Mouse (Mus musculus) liver, embryonic 14.5 days (tissue): ENCODE results near the gene Lgals2. TPM values are rescaled to one million over a fixed set of nuclear protein-coding genes. Genes with fewer than 3 reads are reported as not detected.
"Not testable (repeated sequence)": the region's sequence is repeated elsewhere in the genome, so short reads cannot be mapped to it uniquely, and the experiment has no call there.

Experiments
- ATAC-seq: fragments of 200-750 bp; cut with Nextera tagmentation; 2 replicates; pipeline ENCODE4 v1.8.0; 2017; ENCODE audit warnings: moderate number of reproducible peaks, mild to moderate bottlenecking, moderate library complexity; ENCODE audit not compliant: insufficient read depth
- DNase-seq, 3 experiments: peaks; one replicate each; pipeline ENCODE4 v3.0.0-alpha.2; 2012 to 2013; ENCODE audit warnings: low read depth in 3 of 3, low spot score in 3 of 3
- H3K27ac ChIP-seq: fragments of 300-500 bp; sonication (generic); 2 replicates; pipeline ENCODE4 v1.5.1; 2014; ENCODE audit warnings: moderate library complexity, mild to moderate bottlenecking, control low read depth, inconsistent platforms
- H3K27me3 ChIP-seq: fragments of 300-500 bp; sonication (generic); 2 replicates; pipeline ENCODE4 v1.6.1; 2014; ENCODE audit warnings: mild to moderate bottlenecking, low read length, moderate library complexity; ENCODE audit not compliant: control insufficient read depth, insufficient read depth
- H3K36me3 ChIP-seq: fragments of 300-500 bp; sonication (generic); replicated peaks from 2 replicates; pipeline ENCODE4 v1.6.1; 2014; ENCODE audit warnings: low read depth; ENCODE audit not compliant: control insufficient read depth, insufficient read depth
- H3K4me1 ChIP-seq, 2 experiments: fragments of 200-500 bp in 1 of 2; fragments of 300-500 bp in 1 of 2; sonication (generic) in 1 of 2; replicated peaks; 2 replicates each; pipeline ENCODE4 v1.6.1; 2012 to 2014; ENCODE audit warnings: antibody characterized with exemption in 1 of 2, inconsistent platforms in 1 of 2, low read length in 1 of 2; ENCODE audit not compliant: control insufficient read depth in 2 of 2, insufficient read depth in 2 of 2
- H3K4me2 ChIP-seq: fragments of 300-500 bp; sonication (generic); 2 replicates; pipeline ENCODE4 v1.6.1; 2014; ENCODE audit warnings: low read depth, mild to moderate bottlenecking, control low read depth, moderate library complexity
- H3K4me3 ChIP-seq, 2 experiments: fragments of 200-500 bp in 1 of 2; fragments of 300-500 bp in 1 of 2; sonication (generic) in 1 of 2; 2 replicates each; pipeline ENCODE4 v1.5.1; 2012 to 2014; ENCODE audit warnings: low read depth in 2 of 2, low read length in 2 of 2, mild to moderate bottlenecking in 2 of 2, control low read depth in 1 of 2, inconsistent platforms in 1 of 2, moderate library complexity in 1 of 2; ENCODE audit not compliant: insufficient read depth in 1 of 2
- H3K9ac ChIP-seq: fragments of 300-500 bp; sonication (generic); replicated peaks from 2 replicates; pipeline ENCODE4 v1.6.1; 2014; ENCODE audit warnings: mild to moderate bottlenecking, control low read depth, moderate library complexity
- H3K9me3 ChIP-seq: fragments of 300-500 bp; sonication (generic); 2 replicates; pipeline ENCODE4 v1.6.1; 2016; ENCODE audit warnings: low read length, mixed read lengths; ENCODE audit not compliant: control insufficient read depth
- CTCF ChIP-seq: IDR thresholded peaks from 2 replicates; pipeline ENCODE4 v1.5.1; 2016; ENCODE audit warnings: antibody characterized with exemption, low read depth, control low read depth
- EP300 ChIP-seq: IDR thresholded peaks from 2 replicates; pipeline ENCODE4 v1.6.1; 2016; ENCODE audit warnings: antibody characterized with exemption, low read depth
- WGBS: fragments of 180-500 bp; shearing (Covaris S2); extraction: QIAGEN DNeasy Blood & Tissue Kit; methylation state at CpG from one replicate; pipeline ENCODE4 v1.1.7; 2014; ENCODE audit not compliant: insufficient replicate concordance; 5-methylcytosine and 5-hydroxymethylcytosine counted together
- polyA plus RNA-seq, 2 experiments: library from polyadenylated mRNA; depleted of rRNA in 1 of 2; stranded (reverse) in 1 of 2; unstranded in 1 of 2; fragments of >200 nt; fragmentation: Nextera tagmentation in 1 of 2; extraction: Ambion mirVana in 1 of 2; gene quantifications; 2 replicates each; pipeline versions ENCODE4 v1.2.1 to v1.2.3; 2012 to 2014

Gene Lgals2
- polyA plus RNA-seq, 2 experiments, result 9.8 to 14.0 TPM

GRCm38 (mm10) chr15:78850944-78851343 lies 4.4 kb downstream of the Lgals2 start:
- no peaks in the 10 kb centered on the region for H3K36me3 ChIP-seq
- H3K27me3 ChIP-seq, result peaks cover 4% of the 10 kb centered on the region; the same call in 1 of the 2 replicates
- H3K4me2 ChIP-seq, result no peak overlapping the region
- 38% methylated on average over 6 of the region's 6 CpGs for WGBS
- H3K9me3 ChIP-seq, result no peaks in the 10 kb centered on the region
- no peak overlapping the region for H3K9ac ChIP-seq
- ATAC-seq (no peak), DNase-seq (no peak)
- TF ChIP-seq CTCF (no peak), EP300 (no peak)
- peaks cover 12 to 13% of the 10 kb centered on the region in 2 experiments for H3K4me1 ChIP-seq
- no peak overlapping the region for H3K27ac ChIP-seq
- no peak overlapping the region for H3K4me3 ChIP-seq

GRCm38 (mm10) chr15:78850059-78850824 lies 5.1 kb downstream of the Lgals2 start:
- no peak overlapping the region for H3K9ac ChIP-seq
- H3K4me2 ChIP-seq, result no peak overlapping the region
- no peak overlapping the region for H3K27ac ChIP-seq
- TF ChIP-seq EP300 (no peak), CTCF (no peak)
- peaks cover 12 to 16% of the 10 kb centered on the region in 2 experiments for H3K4me1 ChIP-seq
- H3K36me3 ChIP-seq, result no peaks in the 10 kb centered on the region
- H3K4me3 ChIP-seq, result no peak overlapping the region
- DNase-seq, result no peak
- WGBS, result 64% methylated on average over 15 of the region's 15 CpGs
- ATAC-seq, result no peak
- H3K27me3 ChIP-seq, result peaks cover 4% of the 10 kb centered on the region; the same call in 1 of the 2 replicates
- no peaks in the 10 kb centered on the region for H3K9me3 ChIP-seq

- ATAC-seq, result no peak
- H3K4me3 ChIP-seq, result no peak overlapping the region
- WGBS, result 75% methylated on average over 12 of the region's 12 CpGs
- H3K36me3 ChIP-seq, result no peaks in the 10 kb centered on the region
- no peak for DNase-seq
- no peak overlapping the region for H3K27ac ChIP-seq
- H3K27me3 ChIP-seq, result peaks cover 8% of the 10 kb centered on the region
- no peaks in the 10 kb centered on the region for H3K9me3 ChIP-seq
- TF ChIP-seq CTCF (no peak), EP300 (no peak)
- H3K9ac ChIP-seq, result no peak overlapping the region
- no peak overlapping the region for H3K4me2 ChIP-seq
- H3K4me1 ChIP-seq, result peaks cover 12 to 16% of the 10 kb centered on the region in 2 experiments
These were observed 5.8 kb downstream of the Lgals2 start for GRCm38 (mm10) chr15:78849485-78849884.

- ATAC-seq (no peak), DNase-seq (peak; percentile 48 to 59 (median 55))
- no peak overlapping the region for H3K4me3 ChIP-seq
- peak; percentile 96 for TF ChIP-seq CTCF
- no peak for TF ChIP-seq EP300
- H3K36me3 ChIP-seq, result no peaks in the 10 kb centered on the region
- no peak overlapping the region for H3K27ac ChIP-seq
- peaks cover 18% of the 10 kb centered on the region for H3K27me3 ChIP-seq
- H3K9ac ChIP-seq, result no peak overlapping the region
- 23% methylated on average over 5 of the region's 5 CpGs for WGBS
- no peak overlapping the region for H3K4me2 ChIP-seq
- peaks cover 12 to 16% of the 10 kb centered on the region in 2 experiments for H3K4me1 ChIP-seq
- no peaks in the 10 kb centered on the region for H3K9me3 ChIP-seq
These were observed 6.9 kb downstream of the Lgals2 start for GRCm38 (mm10) chr15:78848467-78848866.

- Histone ChIP-seq H3K4me1 (peaks cover 12 to 13% of the 10 kb centered on the region in 2 experiments), H3K27me3 (peaks cover 35% of the 10 kb centered on the region)
- WGBS, result 63% methylated on average over 7 of the region's 7 CpGs
- H3K4me2 ChIP-seq, H3K36me3 ChIP-seq, H3K27ac ChIP-seq, DNase-seq, ATAC-seq, H3K9me3 ChIP-seq, H3K4me3 ChIP-seq, H3K9ac ChIP-seq: not testable (repeated sequence)
These were observed 8.5 kb downstream of the Lgals2 start for GRCm38 (mm10) chr15:78846805-78847204.
